Mouse (Mus musculus): ENCODE data around the gene Tnfrsf22. TPM values are rescaled to one million over a fixed set of nuclear protein-coding genes. Genes with fewer than 3 reads are reported as not detected.
A peak's percentile ranks its signal among the peaks of the same experiment; 100 is the strongest.
"Not testable (repeated sequence)": the region's sequence is repeated elsewhere in the genome, so short reads cannot be mapped to it uniquely, and the experiment has no call there.

The Tnfrsf22 gene
- polyA plus RNA-seq, 1 experiment, result 15.5 TPM

DNA sequence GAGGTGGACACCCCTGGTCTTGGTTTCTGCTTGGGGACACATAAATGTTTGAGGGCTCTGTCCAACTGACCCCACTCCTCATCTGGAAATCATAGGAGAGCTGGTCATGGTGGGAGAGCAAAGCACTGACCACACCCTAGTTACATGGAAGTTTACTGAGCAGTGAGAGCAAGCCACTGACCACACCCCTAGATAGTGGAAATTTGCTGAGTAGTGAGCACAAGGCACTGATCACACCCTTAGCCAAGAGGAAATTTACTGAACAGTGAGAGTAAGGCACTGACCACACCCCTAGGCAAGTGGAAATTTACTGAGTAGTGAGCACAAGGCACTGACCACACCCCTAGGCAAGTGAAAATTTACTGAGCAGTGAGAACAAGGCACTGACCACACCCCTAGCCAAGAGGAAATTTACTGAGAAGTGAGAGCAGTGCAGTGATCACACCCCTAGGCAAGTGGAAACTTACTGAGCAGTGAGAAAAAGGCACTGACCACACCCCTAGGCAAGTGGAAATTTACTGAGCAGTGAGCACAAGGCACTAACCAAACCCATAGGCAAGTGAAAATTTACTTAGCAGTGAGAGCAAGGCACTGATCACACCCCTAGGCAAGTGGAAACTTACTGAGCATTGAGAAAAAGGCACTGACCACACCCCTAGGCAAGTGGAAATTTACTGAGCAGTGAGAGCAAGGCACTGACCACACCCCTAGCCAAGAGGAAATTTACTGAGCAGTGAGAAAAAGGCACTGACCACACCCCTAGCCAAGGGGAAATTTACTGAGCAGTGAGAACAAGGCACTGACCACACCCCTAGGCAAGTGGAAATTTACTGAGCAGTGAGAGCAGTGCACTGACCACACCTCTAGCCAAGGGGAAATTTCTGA is 17.2 kb upstream of the Tnfrsf22 start:
- Histone ChIP-seq H3ac (ENCODE audit: control insufficient read depth, insufficient read length) (no peak overlapping the region), H3K27me3 (ENCODE audit: control insufficient read depth, insufficient read depth, insufficient read length) (no peaks in the 10 kb centered on the region), H3K79me2 (ENCODE audit: control insufficient read depth, insufficient read depth) (no peaks in the 10 kb centered on the region), H3K4me3 (no peak overlapping the region), H3K4me2 (ENCODE audit: low read depth) (no peak overlapping the region), H3K36me3 (ENCODE audit: control insufficient read depth, insufficient read depth) (peaks cover 4% of the 10 kb centered on the region)
- TF ChIP-seq POLR2AphosphoS2 (IDR thresholded peaks at IDR 0.05; ENCODE audit: insufficient read length, low read depth) (no peak), USF1 (IDR thresholded peaks at IDR 0.05; ENCODE audit: low read depth) (no peak), CEBPB (IDR thresholded peaks at IDR 0.05; ENCODE audit: insufficient read depth, poor library complexity, severe bottlenecking) (no peak), MAX (IDR thresholded peaks at IDR 0.05; ENCODE audit: low read depth) (no peak), MYOD1 (IDR thresholded peaks at IDR 0.05; ENCODE audit: control insufficient read depth in 1 of 3, insufficient read length in 2 of 3, low read depth in 2 of 3) (no peak), TCF3 (IDR thresholded peaks at IDR 0.05; ENCODE audit: insufficient read length, low read depth) (no peak), TCF12 (IDR thresholded peaks at IDR 0.05; ENCODE audit: insufficient read depth, poor library complexity, severe bottlenecking) (no peak)

- peak; percentile 52 to 87 (median 81) for TF ChIP-seq MYOD1 (IDR thresholded peaks at IDR 0.05; ENCODE audit: control insufficient read depth in 1 of 3, insufficient read length in 2 of 3, low read depth in 2 of 3)
- peak; percentile 74 for TF ChIP-seq TCF12 (IDR thresholded peaks at IDR 0.05; ENCODE audit: insufficient read depth, poor library complexity, severe bottlenecking)
- peak; percentile 58 for TF ChIP-seq TCF3 (IDR thresholded peaks at IDR 0.05; ENCODE audit: insufficient read length, low read depth)
- TF ChIP-seq SRF (IDR thresholded peaks at IDR 0.05; ENCODE audit: control insufficient read depth, insufficient read length, low read depth), result no peak
- TF ChIP-seq MYOG (IDR thresholded peaks at IDR 0.05; ENCODE audit: control insufficient read depth in 1 of 3, insufficient read depth in 1 of 3, insufficient read length in 2 of 3, low read depth in 2 of 3), result peak in 2 of 3 experiments; percentile 81 to 87
- Histone ChIP-seq H3K4me2 (ENCODE audit: low read depth) (no peak overlapping the region), H3K27me3 (ENCODE audit: control insufficient read depth, insufficient read depth, insufficient read length) (no peaks in the 10 kb centered on the region), H3K4me3 (no peak overlapping the region), H3K79me2 (ENCODE audit: control insufficient read depth, insufficient read depth) (no peaks in the 10 kb centered on the region), H3ac (ENCODE audit: control insufficient read depth, insufficient read length) (no peak overlapping the region), H3K36me3 (ENCODE audit: control insufficient read depth, insufficient read depth) (peaks cover 4% of the 10 kb centered on the region)
These were observed 14.0 kb upstream of the Tnfrsf22 start for GRCm38 (mm10) chr7:143663470-143663869.

DNA sequence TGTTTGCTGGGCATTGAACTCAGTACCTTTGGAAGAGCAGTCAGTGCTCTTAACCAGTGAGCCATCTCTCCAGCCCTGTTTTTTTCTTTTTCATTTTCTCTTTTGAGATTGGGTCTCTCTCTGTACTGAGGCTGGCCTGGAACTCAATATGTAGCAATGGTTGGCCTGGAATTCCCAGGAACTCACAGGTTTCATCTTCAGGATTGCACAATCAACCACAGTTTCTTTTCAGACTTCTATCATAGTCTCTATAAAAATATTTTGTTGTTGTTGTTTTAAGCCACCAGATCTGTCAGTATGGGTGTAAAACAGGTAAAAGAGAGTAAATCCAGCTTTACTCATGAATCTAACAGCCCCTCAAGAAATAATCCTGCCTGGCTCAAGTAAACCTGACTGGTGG is 11.3 kb upstream of the Tnfrsf22 start:
- TF ChIP-seq POLR2AphosphoS2 (IDR thresholded peaks at IDR 0.05; ENCODE audit: insufficient read length, low read depth) (no peak), CEBPB (IDR thresholded peaks at IDR 0.05; ENCODE audit: insufficient read depth, poor library complexity, severe bottlenecking) (peak; percentile 74; the same call in 1 of the 2 replicates)
- no peak overlapping the region for H3K4me2 ChIP-seq (ENCODE audit: low read depth)
- H3ac ChIP-seq (ENCODE audit: control insufficient read depth, insufficient read length), result no peak overlapping the region
- H3K4me3 ChIP-seq, result no peak overlapping the region
- no peaks in the 10 kb centered on the region for H3K79me2 ChIP-seq (ENCODE audit: control insufficient read depth, insufficient read depth)
- no peaks in the 10 kb centered on the region for H3K27me3 ChIP-seq (ENCODE audit: control insufficient read depth, insufficient read depth, insufficient read length)
- H3K36me3 ChIP-seq (ENCODE audit: control insufficient read depth, insufficient read depth), result no peaks in the 10 kb centered on the region

DNA sequence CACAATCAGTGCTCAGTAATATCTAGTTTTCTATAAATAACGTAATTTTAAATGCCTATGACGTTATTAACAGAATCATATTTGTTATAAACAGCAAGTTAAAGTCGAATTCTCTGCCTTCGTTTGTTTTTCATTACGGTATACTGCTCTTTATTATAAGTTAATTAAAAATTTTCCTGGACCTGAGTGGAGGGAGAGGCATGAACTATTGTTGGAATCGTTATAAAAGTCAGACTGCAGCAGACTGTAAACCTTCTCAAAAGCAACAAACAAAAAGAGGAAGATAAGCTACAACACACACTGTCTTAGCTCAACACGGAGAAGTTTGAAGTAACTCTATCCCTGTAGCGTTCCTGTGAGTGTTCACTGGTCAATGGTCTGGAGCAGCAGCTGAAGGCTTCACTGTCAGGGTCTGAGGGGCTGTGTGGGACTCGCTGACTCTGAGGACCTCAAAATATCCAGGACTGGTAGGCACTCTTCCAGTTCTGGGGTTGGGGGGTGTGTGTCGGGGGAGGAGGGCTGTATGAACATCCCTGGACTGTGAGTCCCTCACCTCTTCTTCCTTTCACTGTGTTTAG is 397 bp upstream of the Tnfrsf22 start:
- peak overlapping the region; percentile 27 for H3K4me2 ChIP-seq (ENCODE audit: low read depth)
- peak overlapping the region; percentile 36 for H3ac ChIP-seq (ENCODE audit: control insufficient read depth, insufficient read length)
- H3K27me3 ChIP-seq (ENCODE audit: control insufficient read depth, insufficient read depth, insufficient read length); H3K79me2 ChIP-seq (ENCODE audit: control insufficient read depth, insufficient read depth); H3K36me3 ChIP-seq (ENCODE audit: control insufficient read depth, insufficient read depth): not testable (repeated sequence)
- H3K4me3 ChIP-seq, result peak overlapping the region; percentile 52

GRCm38 (mm10) chr7:143643949-143644348 is 5.5 kb downstream of the Tnfrsf22 start:
- H3K79me2 ChIP-seq (ENCODE audit: control insufficient read depth, insufficient read depth); H3ac ChIP-seq (ENCODE audit: control insufficient read depth, insufficient read length); H3K4me2 ChIP-seq (ENCODE audit: low read depth); H3K36me3 ChIP-seq (ENCODE audit: control insufficient read depth, insufficient read depth); H3K4me3 ChIP-seq; H3K27me3 ChIP-seq (ENCODE audit: control insufficient read depth, insufficient read depth, insufficient read length): not testable (repeated sequence)

DNA sequence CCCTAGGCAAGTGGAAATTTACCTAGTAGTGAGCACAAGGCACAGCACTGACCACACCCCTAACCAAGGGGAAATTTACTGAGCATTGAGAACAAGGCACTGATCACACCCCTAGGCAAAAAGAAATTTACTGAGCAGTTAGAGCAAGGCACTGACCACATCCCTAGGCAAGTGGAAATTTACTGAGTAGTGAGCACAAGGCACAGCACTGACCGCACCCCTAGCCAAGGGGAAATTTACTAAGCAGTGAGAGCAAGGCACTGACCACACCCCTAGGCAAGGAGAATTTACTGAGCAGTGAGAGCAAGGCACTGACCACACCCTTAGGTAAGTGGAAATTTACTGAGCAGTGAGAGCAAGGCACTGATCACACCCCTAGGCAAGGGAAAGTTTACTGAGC is 12.8 kb downstream of the Tnfrsf22 start:
- Histone ChIP-seq H3K4me2 (ENCODE audit: low read depth) (no peak overlapping the region), H3K36me3 (ENCODE audit: control insufficient read depth, insufficient read depth) (no peaks in the 10 kb centered on the region), H3K4me3 (no peak overlapping the region), H3ac (ENCODE audit: control insufficient read depth, insufficient read length) (no peak overlapping the region), H3K27me3 (ENCODE audit: control insufficient read depth, insufficient read depth, insufficient read length) (no peaks in the 10 kb centered on the region), H3K79me2 (ENCODE audit: control insufficient read depth, insufficient read depth) (no peaks in the 10 kb centered on the region)
- TF ChIP-seq CEBPB (IDR thresholded peaks at IDR 0.05; ENCODE audit: insufficient read depth, poor library complexity, severe bottlenecking) (no peak), TCF3 (IDR thresholded peaks at IDR 0.05; ENCODE audit: insufficient read length, low read depth) (no peak), MAX (IDR thresholded peaks at IDR 0.05; ENCODE audit: low read depth) (no peak), MYOD1 (IDR thresholded peaks at IDR 0.05; ENCODE audit: control insufficient read depth in 1 of 3, insufficient read length in 2 of 3, low read depth in 2 of 3) (no peak), POLR2A (IDR thresholded peaks at IDR 0.05; ENCODE audit: insufficient read length, low read depth) (no peak), MYOG (IDR thresholded peaks at IDR 0.05; ENCODE audit: control insufficient read depth in 1 of 3, insufficient read depth in 1 of 3, insufficient read length in 2 of 3, low read depth in 2 of 3) (no peak), SRF (IDR thresholded peaks at IDR 0.05; ENCODE audit: control insufficient read depth, insufficient read length, low read depth) (no peak), E2F4 (IDR thresholded peaks at IDR 0.05; ENCODE audit: insufficient read depth) (no peak), TCF12 (IDR thresholded peaks at IDR 0.05; ENCODE audit: insufficient read depth, poor library complexity, severe bottlenecking) (no peak), POLR2AphosphoS2 (IDR thresholded peaks at IDR 0.05; ENCODE audit: insufficient read length, low read depth) (no peak), REST (IDR thresholded peaks at IDR 0.05; ENCODE audit: insufficient read depth, insufficient read length) (no peak), USF1 (IDR thresholded peaks at IDR 0.05; ENCODE audit: low read depth) (no peak)

All from myocyte (in vitro differentiated cells).